Mouse (Mus musculus) erythroid progenitor cell, adult 5-6 weeks (primary cell): Measurements from ENCODE around the gene Pla2g4a. TPM values are rescaled to one million over a fixed set of nuclear protein-coding genes. Genes with fewer than 3 reads are reported as not detected.
"Not testable (repeated sequence)": the region's sequence is repeated elsewhere in the genome, so short reads cannot be mapped to it uniquely, and the experiment has no call there.

Experiments used
- ATAC-seq: replicated peaks from 2 replicates; pipeline ENCODE4 v1.8.0; 2016; ENCODE audit warnings: moderate number of reproducible peaks, mild to moderate bottlenecking, moderate TSS enrichment, inconsistent platforms; ENCODE audit not compliant: poor library complexity, low FRiP score, severe bottlenecking
- total RNA-seq, 2 experiments: library from RNA; stranded (forward) in 1 of 2; stranded (reverse) in 1 of 2; fragments of 150-400 nt in 1 of 2; fragments of 186-747, 209-891 nt in 1 of 2; gene quantifications; 2 replicates each; pipeline versions ENCODE4 v1.2.3 to v1.2.4; 2015 to 2017; ENCODE audit warnings: low replicate concordance in 2 of 2

Pla2g4a gene
- total RNA-seq, 2 experiments from 2014 or later, result 5.4 to 6.6 TPM

DNA sequence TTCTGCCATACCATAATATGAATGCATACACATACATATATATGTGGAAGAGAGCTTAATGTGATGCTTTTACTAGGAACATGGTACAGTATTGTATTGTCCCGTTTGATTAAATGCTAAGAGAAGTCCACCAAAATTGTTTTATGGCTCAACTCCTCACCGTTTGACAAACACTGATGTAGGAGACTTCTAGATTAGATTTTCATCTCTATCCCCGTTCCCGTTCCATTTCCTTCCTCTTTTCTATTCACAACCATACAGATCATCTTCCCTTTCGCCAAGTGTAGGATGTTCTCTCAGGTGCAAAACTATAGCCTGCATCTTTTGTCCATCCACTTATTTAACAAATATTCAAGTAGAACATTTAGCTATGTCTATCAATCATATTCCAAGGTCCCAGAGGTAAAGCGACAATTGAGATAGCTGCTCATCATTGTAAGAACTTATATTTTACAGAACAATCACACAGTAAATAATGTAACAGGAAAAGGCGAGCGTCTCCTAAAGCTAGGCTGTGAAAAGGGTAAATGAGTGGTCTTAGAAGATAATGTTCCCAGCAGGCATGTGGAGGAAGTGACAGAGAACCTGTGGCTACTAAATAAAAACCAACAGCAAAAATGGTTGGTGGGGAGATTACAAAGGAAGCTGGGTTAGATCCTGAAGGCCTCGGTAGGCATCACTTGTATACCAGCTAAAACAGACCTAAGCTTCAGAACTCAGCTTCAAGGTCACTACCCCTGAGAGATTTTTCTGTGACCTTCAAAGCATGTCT, 21.6 kb downstream of the Pla2g4a start:
- ATAC-seq, result no peak

DNA sequence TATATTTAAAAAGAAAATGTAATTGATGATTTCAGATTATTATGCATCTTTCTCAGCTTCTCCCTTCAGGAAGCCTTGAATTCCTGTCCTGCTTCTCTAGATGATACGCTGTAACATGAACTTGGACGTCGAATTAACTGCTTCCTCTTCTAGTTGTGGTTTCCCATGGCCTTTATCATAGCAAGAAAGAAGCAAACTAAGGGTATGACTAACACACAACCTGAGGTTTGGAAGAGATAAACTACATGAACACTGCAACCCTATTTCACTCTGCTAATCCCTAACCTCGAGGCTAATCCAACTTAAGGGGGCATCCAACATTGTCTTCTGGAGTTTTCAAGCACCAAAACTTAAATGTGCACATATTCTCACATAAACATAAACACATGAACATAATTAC, 23.3 kb downstream of the Pla2g4a start:
- ATAC-seq, result no peak

DNA sequence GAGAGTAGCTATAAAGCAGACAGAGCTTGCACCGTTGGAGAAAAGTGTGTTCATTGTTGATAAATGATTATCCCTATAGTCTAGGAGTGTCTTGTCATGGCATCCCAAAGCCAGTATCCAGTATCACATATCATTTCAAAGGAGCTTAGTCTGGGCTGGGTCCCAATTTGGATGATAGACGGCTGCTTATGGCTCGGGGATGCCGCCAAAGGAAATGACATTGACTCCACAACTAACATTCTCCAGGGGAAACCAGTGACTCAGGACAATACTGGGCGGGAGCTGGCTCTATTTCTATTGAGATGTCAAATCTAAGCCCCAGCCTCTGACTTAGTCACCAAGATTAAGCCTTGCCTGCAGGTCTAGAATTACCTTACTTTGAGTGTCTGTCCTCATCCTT, 31.9 kb downstream of the Pla2g4a start:
- ATAC-seq, result no peak

DNA sequence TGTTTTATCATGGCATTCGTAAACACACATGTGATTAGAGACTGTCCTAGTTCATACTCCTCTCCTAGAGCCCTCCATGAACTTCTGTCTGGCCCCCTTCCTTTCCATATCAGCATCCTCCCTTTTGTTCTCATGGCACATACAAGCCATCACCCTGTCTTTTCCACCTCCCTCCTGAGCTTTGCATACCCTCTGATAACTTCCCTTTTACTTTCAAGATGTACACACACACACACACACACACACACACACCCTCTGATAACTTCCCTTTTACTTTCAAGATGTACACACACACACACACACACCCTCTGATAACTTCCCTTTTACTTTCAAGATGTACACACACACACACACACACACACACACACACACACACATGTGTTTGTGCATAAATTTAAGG, 37.4 kb downstream of the Pla2g4a start:
- ATAC-seq, result not testable (repeated sequence)

DNA sequence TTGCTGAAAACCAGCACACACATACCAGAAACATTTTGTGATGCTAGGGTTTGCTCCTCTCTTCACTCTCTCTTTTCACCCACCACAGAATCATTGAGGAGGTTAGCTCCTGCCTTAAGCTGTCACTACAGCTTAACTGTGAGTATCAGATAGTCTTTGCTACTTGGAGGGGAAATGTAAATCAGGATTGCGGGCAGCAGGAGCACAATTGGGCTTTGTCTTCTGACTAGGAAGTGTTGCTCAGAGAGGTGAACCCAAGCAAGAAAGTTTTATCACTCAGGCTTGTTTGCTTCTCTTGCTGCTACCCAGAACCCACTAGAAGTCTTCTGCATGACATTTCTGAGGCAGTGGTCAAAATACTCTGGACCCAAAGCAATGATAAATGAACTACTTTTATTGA, 38.9 kb downstream of the Pla2g4a start:
- ATAC-seq, result no peak

DNA sequence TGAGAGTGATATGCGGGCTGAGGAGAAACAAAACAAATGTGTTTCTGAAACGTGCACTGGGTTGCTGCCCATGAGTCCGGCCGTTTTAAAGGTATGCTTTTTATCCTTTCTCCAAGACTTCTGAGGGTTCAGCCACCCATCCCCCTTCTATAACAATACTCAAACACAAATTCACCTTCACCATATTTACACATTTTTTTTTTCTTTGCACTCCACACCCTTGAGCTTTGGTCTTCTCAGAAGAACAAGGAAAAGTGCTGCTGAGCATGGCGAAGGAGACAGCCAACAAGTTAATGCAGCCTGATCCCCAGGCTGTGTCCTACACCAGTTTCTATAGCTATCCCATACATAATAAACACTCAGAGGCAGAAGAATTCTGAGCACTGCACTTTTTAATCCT, 39.8 kb downstream of the Pla2g4a start:
- no peak for ATAC-seq

DNA sequence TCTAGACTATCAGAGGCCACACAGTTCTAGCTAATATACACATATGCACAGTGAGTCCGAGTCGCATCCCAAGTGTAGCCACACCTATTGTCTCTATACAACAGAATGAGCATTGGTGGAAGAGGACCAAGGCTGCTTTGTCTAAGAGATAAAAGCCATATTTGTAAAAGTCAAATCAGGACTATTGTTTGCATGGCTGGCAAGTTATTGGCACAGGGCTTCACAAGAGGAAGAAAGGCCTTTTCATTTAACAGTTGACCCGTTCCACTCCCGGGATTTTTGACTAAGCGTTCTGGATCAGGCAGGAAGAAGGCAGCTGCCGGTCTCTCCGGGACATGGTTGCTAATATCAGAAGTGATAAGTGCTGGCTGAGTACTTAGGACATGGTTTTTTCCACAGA, 41.8 kb downstream of the Pla2g4a start:
- no peak for ATAC-seq

DNA sequence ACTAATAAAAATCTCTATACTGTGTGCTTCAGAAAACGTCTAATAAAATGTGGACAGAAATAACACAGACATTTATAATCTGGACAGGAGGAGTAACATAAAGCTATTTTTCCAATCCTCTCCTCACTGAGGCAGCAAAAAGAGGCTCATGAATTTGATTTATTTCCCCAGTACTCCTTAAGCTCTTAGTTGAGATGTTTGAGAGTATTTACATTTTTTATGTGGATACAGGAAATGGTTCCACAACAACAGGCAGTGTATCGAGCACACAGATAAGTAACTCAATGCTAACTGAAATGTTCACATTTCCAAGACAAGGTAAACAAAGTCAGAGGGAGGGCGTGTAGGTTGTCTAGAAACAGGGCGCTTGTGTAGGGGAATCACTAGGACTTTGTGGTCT, 48.1 kb downstream of the Pla2g4a start:
- ATAC-seq, result no peak

DNA sequence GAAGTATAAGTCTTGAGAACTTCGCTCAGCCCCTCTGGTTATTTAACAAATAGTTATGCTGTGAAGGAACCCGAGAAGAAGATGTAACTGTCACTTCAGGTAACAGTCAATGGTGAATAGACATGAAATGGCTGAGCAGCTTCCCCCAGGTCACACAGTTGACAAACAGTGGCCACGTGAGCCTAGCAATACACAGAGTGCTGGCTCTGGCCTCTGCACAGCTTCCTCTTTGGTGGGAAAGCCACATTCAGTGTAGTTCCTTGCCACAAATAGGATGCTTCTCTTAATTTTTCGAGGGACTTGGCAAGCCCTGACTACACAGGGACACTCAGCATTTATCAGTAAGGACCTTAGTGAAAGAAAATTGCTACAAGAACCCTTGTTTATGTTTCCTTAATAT, 50.0 kb downstream of the Pla2g4a start:
- ATAC-seq, result no peak

DNA sequence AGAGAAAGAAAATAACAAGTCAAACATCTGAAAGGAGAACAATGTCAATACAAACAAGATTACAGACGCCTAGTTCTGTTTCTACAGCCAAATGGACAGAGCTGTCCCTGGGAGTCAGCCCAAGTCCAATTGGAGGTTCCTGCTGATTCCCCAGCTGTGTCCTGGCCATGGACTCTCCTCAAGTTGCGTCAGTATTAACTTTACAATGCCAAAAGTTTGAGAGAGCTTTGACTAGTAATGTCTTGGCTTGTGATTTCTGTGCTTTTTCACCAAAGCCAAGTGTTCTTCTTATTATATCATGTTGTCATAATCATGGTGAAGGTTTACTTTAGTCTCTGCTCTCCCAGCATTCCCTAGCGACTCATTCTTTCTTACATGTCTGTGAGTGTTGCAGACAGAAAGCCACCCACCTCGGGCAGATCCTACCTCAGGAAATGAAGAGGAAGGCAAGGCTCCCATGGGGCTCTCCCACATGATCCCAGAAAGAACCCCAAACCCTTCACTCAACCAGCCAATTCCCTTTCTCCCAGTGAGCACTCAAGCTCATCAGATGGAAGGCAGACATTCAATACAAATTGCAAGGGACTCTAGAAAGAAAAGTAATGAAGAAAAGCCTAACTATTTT, 63.0 kb downstream of the Pla2g4a start:
- ATAC-seq, result no peak

DNA sequence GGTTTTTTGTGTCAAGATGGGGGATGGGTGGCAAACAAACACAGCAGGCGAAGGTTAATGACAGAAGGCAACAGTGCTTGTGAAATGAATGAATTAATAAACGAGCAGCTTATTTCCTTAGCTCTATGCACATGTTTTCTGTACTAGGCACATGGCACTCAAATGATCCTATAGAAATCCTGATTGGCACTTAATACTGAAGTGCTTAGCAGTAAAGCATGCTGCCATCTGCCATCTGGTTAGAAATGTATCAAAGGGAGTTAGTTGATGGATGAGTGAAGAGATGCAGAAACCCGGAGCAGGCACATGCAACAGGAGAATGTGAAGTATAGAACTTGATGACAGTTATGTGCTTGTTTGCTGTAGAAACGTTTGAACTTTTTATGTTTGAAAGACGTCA, 64.5 kb downstream of the Pla2g4a start:
- ATAC-seq, result no peak

DNA sequence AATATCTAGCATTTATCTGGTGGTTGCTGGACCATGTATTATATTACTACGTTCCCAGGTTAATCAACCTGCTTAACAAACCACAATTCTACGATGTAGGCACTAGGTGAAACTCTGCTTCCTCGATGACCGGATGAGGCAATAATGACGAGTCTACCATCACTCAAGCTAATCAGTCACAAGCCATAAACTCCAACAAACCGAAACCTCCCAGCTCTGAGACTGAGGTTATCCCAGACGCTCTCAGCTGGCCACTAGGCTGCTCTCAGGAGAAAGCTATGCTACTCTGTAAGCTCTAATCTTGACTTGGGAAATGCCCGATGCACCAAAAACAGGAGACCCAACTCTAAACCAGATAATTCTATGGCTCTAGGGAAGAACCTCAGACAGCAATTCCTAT, 66.2 kb downstream of the Pla2g4a start:
- ATAC-seq, result no peak

DNA sequence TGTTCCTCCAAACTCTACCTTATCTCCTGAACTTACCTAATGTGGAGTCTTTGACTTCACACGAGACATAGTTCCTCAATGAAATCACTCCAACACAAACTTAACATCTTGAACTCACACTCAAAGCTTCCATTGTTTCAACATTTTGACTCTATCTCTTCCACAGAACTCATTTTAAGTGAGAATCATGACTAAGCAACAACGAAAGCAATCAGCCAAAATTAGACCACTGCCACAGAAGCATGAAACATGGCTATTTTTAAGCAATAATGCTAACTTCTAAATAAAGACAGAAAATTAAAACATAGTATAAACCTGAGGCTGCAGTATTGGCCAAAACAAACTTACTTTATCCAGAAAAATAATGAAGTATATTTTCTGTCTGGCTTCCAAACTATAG, 67.2 kb downstream of the Pla2g4a start:
- no peak for ATAC-seq

DNA sequence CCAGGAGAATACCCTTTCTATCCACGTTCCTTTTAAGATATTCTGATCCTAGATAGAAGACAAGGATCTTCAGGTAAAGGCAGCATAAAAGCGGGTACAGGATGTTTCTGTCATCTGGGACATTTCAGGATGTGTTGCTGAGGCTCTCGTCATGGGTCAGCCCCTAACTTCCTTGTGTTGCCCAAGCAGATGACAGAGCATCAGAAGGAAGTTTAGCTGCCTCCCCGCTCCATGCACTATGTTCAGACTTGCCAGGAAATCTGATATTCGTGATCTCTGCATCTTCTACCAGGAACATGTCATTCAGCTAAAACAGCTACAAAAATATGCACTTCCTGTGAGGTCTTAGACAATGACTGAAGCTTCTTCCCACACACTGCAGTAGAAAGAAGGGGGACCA, 70.0 kb downstream of the Pla2g4a start:
- ATAC-seq, result no peak

DNA sequence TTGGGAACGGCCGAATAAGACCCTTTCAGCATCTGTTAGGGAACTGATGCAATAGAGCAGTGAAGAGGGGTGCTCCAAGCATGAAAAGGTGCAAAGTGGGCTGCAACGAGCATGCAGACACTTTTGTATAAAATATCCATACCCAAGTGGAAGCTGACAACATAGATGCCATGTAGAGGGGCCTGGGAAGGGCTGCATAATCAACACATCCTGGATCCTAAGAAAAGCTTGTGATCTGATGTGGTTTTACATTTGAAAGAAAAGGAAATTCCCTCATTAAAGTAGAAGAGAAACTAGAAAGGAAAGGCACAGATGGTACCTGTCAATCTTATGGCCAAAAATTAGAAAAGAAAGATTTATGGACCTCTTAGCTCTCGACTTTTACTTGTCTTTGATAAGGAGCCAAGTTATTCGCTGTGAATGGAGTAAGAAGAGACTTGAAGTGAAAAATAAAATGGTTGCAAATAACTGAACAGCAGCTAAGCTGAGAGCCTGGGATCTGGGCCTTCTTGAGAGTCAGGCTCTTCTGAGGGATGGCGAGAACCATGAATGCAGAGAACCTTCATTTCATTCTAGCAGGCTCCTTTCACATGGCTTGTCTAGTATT, 78.6 kb downstream of the Pla2g4a start:
- ATAC-seq, result no peak

DNA sequence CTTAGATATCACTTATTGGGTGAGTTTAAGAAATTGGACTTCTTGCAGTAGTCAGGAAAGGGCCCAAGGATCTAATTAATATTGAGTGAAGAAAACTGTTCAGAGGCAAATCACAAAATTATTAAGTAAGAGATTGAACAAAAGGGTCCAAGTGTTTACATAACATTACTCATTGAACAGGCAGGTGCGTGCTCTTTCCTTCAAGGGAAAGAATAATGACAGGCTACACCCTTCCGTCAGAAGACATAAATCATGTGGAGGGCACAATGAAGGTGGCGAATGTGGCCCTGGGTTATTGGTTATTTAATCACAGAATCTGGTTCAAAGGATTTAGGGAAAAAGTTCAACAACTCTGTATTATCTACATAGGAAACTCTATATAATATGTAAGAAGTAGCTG, 82.9 kb downstream of the Pla2g4a start:
- ATAC-seq, result no peak

DNA sequence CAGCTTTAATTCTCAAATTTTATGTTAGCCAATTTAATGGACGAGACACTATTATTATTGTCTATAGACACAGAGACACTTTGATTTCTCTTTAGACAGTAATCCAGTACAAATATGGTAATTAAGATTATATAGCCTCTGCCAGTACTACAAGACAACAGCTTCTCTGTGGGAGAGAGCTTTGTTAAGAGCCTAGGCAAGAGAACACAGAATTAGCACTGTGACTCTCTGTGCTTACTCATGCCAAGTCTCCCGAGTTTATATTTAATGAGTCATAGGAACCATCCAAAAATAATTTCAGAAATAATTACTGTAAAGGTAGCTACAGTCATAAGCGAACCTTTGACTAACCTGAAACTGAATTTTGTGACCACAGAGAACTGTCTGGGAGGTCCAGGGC, 84.6 kb downstream of the Pla2g4a start:
- no peak for ATAC-seq

DNA sequence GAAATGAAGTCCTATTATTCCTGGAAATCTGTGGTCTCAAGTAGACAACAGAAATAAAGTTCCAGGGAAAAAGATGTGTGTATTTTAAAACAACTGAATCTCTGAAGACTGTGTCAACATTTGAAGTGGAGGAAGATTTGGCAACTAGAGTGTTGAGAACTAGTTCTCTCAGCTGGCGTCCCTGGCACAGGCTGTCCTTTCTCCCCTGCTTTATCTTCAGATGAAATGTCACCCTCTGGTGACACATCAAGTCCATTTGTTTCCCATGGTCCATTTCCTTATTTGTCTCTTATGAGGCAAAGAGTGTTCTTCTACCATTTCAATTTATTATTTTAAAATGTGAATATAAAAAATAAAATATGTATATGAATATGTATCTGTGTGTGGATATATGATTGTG, 89.5 kb downstream of the Pla2g4a start:
- ATAC-seq, result no peak

DNA sequence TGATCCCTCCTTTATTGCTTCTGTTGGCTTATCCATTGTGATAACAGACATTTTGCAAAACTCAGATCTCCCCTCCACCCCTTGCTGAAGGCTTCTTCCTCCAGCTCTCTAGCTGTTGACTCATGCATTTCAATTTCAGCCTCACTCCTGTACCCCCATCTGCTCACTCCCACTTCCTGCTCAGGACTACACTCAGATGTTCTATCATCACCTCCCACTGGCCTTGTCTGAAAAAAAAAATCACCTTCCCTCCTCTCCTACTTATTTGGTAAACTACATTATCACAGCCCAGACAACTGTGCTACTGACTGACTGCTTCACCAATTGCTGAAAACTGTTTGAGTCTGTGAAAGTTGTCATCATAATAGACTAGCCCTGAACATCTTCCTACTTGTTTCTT, 93.8 kb downstream of the Pla2g4a start:
- ATAC-seq, result no peak

DNA sequence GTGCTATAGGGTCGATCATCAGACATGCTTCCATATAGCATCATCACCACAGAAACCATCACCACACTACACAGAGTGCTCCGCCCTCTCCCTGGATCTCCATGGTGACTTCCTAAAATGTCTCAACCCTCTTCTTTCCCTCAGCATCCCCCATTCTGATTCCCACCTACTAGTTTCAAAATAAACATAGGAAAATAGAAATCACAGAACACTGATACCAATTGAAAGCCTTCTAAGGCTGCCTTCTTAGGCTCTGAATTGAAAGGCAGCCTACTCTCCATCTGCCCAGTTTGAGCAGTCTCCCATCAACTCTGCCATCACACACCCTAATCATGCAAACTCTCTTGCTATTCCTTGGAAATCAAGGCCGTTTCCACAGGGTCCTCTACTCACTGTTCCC, 94.9 kb downstream of the Pla2g4a start:
- ATAC-seq, result no peak

DNA sequence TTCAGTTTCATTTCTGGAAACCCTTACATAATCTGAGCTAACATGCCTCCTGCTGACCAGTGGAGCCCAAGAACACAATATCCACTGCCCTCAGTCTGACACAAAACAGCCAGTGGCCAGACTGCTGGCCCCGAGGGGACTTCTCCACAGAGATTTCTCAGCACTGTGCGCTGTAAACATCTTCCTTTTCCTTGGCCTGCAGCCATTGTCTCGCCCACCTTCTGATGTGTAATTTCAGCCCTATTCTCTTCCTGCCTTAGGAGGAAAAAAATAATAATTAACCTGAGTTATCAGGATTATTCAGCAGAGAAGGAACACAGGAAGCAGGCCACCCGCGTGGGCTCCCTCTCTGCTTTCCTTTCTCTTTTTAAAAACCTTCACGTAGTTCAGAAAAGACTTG, 98.3 kb downstream of the Pla2g4a start:
- ATAC-seq, result no peak
